Mouse (Mus musculus) small intestine, adult 2 months (tissue): ENCODE results near the gene Mrps18a. TPM values are rescaled to one million over a fixed set of nuclear protein-coding genes. Genes with fewer than 3 reads are reported as not detected.

Experiments
- H3K27ac ChIP-seq: fragments of 200-500 bp; 2 replicates; pipeline ENCODE4 v1.5.1; 2012; ENCODE audit warnings: low read depth, low read length, control low read depth, inconsistent platforms; ENCODE audit not compliant: insufficient read depth
- H3K27me3 ChIP-seq: fragments of 200-500 bp; 2 replicates; pipeline ENCODE4 v1.6.1; 2012; ENCODE audit warnings: mild to moderate bottlenecking, moderate library complexity, low read length, inconsistent platforms; ENCODE audit not compliant: control insufficient read depth, insufficient read depth
- H3K36me3 ChIP-seq: fragments of 200-500 bp; 2 replicates; pipeline ENCODE4 v1.6.1; 2012; ENCODE audit warnings: mild to moderate bottlenecking, low read length, control low read depth, inconsistent platforms; ENCODE audit not compliant: control insufficient read depth, insufficient read depth
- H3K4me1 ChIP-seq: fragments of 200-500 bp; 2 replicates; pipeline ENCODE4 v1.6.1; 2012; ENCODE audit warnings: low read length, inconsistent platforms, mixed read lengths; ENCODE audit not compliant: control insufficient read depth, insufficient read depth, insufficient read length
- H3K4me3 ChIP-seq: fragments of 200-500 bp; 2 replicates; pipeline ENCODE4 v1.5.1; 2012; ENCODE audit warnings: low read depth, mild to moderate bottlenecking, control low read depth, inconsistent platforms, low read length, moderate library complexity
- CTCF ChIP-seq: fragments of 200-500 bp; IDR thresholded peaks from 2 replicates; pipeline ENCODE4 v1.5.1; 2012; ENCODE audit warnings: low read depth, mild to moderate bottlenecking, control low read depth, inconsistent platforms, low read length, moderate library complexity, mixed read lengths; ENCODE audit not compliant: insufficient replicate concordance, insufficient read length; ENCODE audit errors: extremely low read depth
- POLR2A ChIP-seq: fragments of 200-500 bp; IDR thresholded peaks from 2 replicates; pipeline ENCODE4 v1.6.1; 2012; ENCODE audit warnings: low read depth, mild to moderate bottlenecking, control low read depth, inconsistent platforms, low read length, moderate library complexity
- WGBS: fragments of 180-500 bp; shearing (Covaris S2); methylation state at CpG from one replicate; pipeline ENCODE4 v1.1.7; 2018; 5-methylcytosine and 5-hydroxymethylcytosine counted together
- polyA plus RNA-seq: library from polyadenylated mRNA; depleted of rRNA; stranded (reverse); fragments of >200 nt; gene quantifications from 2 replicates; pipeline ENCODE4 v1.2.3, GENCODE M21; 2012

The Mrps18a gene
- polyA plus RNA-seq, 1 experiment: 19.5 TPM

DNA sequence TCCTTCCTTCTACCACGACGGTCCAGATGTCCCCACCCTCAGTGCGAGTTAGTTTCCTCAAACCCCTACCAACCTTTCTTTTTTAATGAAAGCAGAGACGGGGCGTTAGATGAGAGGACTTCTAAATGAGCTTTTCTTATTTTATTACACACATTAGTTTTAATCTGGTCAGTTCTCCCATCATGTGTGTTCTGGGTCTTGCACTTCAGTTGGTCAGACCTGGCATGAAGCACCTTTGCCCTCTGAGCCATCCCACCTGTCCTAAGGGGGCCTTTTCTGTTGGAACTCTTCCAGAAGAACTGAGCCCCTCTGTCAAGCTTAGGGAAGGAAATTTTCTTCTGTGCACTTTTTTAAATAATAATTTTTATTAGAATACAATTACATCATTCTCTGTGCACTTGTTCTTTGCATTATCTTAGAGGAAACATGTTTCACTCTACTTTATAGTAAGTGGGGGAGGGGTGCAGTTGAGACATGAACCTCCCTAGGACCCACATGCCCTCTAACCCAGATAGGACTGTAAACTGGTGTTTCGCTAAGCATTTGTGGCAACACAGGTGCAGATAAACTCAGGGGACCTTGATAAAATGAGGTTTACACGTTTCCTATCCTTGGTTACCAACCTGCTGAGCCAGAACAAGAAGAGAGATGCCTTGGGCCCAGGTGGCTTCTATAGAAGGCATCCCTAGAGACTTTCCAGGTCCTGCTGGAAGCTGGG lies 36.2 kb upstream of the Mrps18a start:
- Histone ChIP-seq H3K36me3 (no peaks in the 10 kb centered on the region), H3K4me1 (peaks cover 11% of the 10 kb centered on the region), H3K27ac (no peak overlapping the region), H3K27me3 (no peaks in the 10 kb centered on the region), H3K4me3 (peak overlapping the region; percentile 42; the same call in 1 of the 2 replicates)
- no peak for TF ChIP-seq POLR2A
- TF ChIP-seq CTCF: no peak
- WGBS: 19% methylated on average over 7 of the region's 7 CpGs

DNA sequence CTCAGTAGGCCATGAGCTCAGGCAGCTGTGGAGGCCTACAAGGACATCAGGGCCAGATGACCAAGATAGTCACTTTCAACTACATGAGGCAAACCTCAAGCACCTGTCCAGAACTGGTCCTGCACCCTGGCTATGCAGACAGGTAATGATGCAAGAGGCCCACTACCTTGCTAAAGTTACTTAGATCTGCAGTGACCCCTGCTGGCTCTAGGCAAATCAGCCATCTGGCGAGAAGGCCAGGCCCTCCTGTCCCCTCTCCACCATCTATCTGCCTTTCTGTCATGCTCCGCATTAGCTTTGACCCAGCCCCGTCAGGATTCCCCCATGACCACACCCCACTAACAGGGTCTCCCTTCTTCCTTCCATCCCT lies 35.7 kb upstream of the Mrps18a start:
- H3K27ac ChIP-seq: no peak overlapping the region
- WGBS: 70% methylated on average over 3 of the region's 3 CpGs
- H3K27me3 ChIP-seq: no peaks in the 10 kb centered on the region
- no peak overlapping the region for H3K4me3 ChIP-seq
- peaks cover 11% of the 10 kb centered on the region for H3K4me1 ChIP-seq
- no peaks in the 10 kb centered on the region for H3K36me3 ChIP-seq
- TF ChIP-seq CTCF: peak; percentile 48; the same call in 1 of the 2 replicates
- no peak for TF ChIP-seq POLR2A

DNA sequence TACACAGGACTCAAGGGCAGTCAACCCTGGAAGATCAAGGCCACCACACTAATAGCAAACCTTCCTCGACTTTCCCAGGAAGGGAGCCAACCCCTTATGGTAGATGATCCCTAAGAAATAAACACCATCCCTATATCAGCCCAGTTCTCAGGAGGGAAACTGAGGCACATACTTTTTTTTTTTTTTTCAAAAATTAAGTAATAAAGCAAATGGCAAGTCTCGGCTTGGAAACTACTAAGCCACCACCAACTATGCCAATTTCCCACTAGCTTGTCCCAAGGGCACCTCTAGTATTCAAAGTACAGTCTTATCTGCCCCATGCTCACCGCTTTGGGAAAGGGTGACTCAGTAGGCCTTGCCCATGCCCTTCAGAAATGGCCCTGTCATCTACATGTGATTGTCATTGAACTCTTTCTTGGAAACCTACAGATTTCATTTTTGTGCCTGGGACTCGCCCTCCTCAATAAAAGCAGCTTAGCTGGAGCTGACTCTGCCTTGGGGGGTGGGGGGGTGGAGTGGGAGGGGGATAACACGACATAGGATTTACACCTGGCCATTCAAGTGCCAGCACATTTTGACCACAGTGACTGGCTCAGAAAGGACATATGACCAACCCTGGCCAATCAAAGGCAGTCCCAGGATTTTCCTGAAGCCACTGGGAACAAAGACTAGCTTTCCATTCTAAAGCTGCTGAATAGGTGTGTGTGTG lies 35.1 kb upstream of the Mrps18a start:
- H3K36me3 ChIP-seq: no peaks in the 10 kb centered on the region
- 36% methylated on average over 5 of the region's 5 CpGs for WGBS
- H3K4me1 ChIP-seq: peaks cover 11% of the 10 kb centered on the region
- no peaks in the 10 kb centered on the region for H3K27me3 ChIP-seq
- no peak overlapping the region for H3K4me3 ChIP-seq
- no peak for TF ChIP-seq CTCF
- TF ChIP-seq POLR2A: no peak
- no peak overlapping the region for H3K27ac ChIP-seq

DNA sequence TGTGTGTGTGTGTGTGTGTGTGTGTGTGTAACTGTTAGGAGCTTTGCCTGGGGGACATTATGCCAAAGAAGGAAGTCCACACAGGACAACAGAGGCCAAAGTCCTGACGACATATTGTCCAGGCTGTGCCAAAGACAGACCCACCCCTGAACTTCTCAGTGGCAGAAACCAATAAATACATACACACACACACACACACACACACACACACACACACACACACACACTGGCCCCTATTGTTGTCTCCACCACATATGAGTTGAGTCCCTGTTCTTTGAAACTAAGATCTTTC lies 34.6 kb upstream of the Mrps18a start:
- no peak overlapping the region for H3K4me3 ChIP-seq
- peaks cover 11% of the 10 kb centered on the region for H3K4me1 ChIP-seq
- WGBS: 13% methylated on average over 1 of the region's 1 CpGs
- no peaks in the 10 kb centered on the region for H3K36me3 ChIP-seq
- no peak overlapping the region for H3K27ac ChIP-seq
- TF ChIP-seq CTCF (no peak), POLR2A (no peak)
- no peaks in the 10 kb centered on the region for H3K27me3 ChIP-seq

DNA sequence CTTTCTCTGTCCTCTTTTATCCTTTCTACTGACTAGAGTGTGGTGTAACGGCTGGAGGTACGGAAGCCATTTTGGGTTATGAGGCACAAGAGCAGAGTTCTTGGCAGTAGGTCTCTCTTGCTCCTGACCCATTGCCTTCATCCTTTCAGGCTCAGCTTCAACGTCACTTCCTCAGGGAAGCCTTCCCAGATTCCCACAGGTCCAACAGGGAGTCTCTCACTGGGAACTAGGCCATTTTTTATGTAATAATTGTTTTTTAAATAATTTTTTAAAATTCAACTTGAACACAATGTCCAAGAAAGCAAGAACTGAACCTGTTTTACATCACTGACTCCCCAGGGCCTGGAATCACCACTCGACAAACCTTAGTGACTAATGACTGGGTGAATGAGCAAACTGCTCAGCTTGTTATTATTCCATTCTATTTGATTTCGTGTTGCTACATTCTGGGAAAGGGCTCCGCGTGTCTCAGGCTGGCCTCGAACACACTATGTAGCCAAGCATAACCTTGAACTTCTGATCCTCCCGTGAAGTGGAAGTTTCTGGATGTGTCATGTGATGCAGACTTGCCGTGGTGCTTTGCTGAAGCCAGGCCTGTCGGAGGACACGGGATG lies 32.8 kb upstream of the Mrps18a start:
- WGBS: 92% methylated on average over 12 of the region's 12 CpGs
- no peak overlapping the region for H3K4me3 ChIP-seq
- H3K36me3 ChIP-seq: no peaks in the 10 kb centered on the region
- no peak overlapping the region for H3K27ac ChIP-seq
- TF ChIP-seq POLR2A: no peak
- no peak for TF ChIP-seq CTCF
- H3K4me1 ChIP-seq: peaks cover 11% of the 10 kb centered on the region
- no peaks in the 10 kb centered on the region for H3K27me3 ChIP-seq

DNA sequence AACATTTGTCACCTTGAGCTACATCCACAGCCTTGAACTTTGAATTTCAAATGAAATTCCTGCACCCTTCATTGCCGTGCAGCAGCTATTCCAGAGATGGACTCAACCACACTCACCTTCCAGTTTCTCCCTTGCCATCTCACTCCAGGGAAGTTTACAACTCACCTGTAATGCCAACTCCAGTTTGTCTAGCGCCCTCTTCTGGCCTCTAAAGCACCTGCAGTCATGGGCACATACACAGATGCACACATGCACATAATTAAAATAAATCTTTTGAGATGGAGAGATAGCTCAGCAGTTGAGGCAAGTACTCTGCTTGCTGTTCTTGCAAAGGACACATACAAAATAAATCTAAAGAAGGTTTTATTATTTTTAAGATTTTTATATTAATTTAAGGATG lies 31.7 kb upstream of the Mrps18a start:
- H3K36me3 ChIP-seq: no peaks in the 10 kb centered on the region
- TF ChIP-seq CTCF (peak; percentile 10; the same call in 1 of the 2 replicates), POLR2A (no peak)
- WGBS: 74% methylated on average over 2 of the region's 2 CpGs
- 0 out of 2 replicates have a peak, but pooled peaks cover 1% of the 10 kb centered on the region for H3K27me3 ChIP-seq
- H3K4me3 ChIP-seq: no peak overlapping the region
- H3K4me1 ChIP-seq: peaks cover 4% of the 10 kb centered on the region; the same call in 1 of the 2 replicates
- H3K27ac ChIP-seq: no peak overlapping the region

DNA sequence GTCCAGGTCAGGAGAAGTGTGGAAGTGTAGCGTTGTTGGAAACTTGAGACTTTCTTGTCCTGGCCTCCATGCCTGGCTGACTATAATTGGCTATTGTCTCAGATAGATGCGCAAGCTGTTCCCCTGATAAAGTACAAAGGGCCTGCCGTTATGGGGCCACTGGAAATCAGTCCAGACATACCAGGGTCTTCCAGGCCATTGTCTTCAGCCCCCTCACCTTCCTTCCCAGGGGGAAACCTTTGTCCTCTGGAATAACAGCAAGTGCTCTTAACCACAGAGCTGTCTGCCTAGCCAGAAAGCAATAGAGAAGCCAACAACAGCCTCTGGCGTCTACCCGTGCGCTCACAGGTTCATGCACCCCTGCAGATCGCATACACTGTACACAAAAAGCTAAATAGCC lies 30.4 kb upstream of the Mrps18a start:
- WGBS: 83% methylated on average over 7 of the region's 7 CpGs
- Histone ChIP-seq H3K27ac (no peak overlapping the region), H3K36me3 (no peaks in the 10 kb centered on the region), H3K4me1 (peaks cover 4% of the 10 kb centered on the region; the same call in 1 of the 2 replicates), H3K4me3 (no peak overlapping the region), H3K27me3 (0 out of 2 replicates have a peak, but pooled peaks cover 2% of the 10 kb centered on the region)
- TF ChIP-seq CTCF (no peak), POLR2A (no peak)
